Mouse (Mus musculus): ENCODE measurements at regions not wholly inside any gene's neighbourhood (a gene's known extent, or its start where the extent isn't known, plus 50 kb on each side); places are given as distances from the start of the nearest gene placed in this dataset.

GRCm38 (mm10) chr15:36399355-36400012 lies 608.1 kb downstream of the Zfp706 start:
- ATAC-seq (replicated peaks; ENCODE audit: low FRiP score, low read depth) (peak; percentile 77), DNase-seq (ENCODE audit: low spot score) (peak; percentile 88)
- Histone ChIP-seq H3K36me3 (ENCODE audit: insufficient read depth, low read length) (no peaks in the 10 kb centered on the region), H3K9ac (ENCODE audit: low read depth, low read length) (no peak overlapping the region), H3K4me3 (replicated peaks; ENCODE audit: low read depth, low read length) (no peak overlapping the region), H3K27ac (0 out of 2 replicates have a peak overlapping the region, but pooled peaks have one; percentile 1), H3K27me3 (ENCODE audit: insufficient read depth, low read length) (no peaks in the 10 kb centered on the region), H3K9me3 (replicated peaks; ENCODE audit: low read length) (no peaks in the 10 kb centered on the region), H3K4me1 (replicated peaks; ENCODE audit: insufficient read depth, low read length) (peaks cover 7% of the 10 kb centered on the region; the same call in 1 of the 2 replicates), H3K4me2 (ENCODE audit: low read length) (no peak overlapping the region)
- no peak for TF ChIP-seq CTCF (IDR thresholded peaks at IDR 0.05; ENCODE audit: low read depth)
- 22% methylated on average over 7 of the region's 7 CpGs for WGBS

- ATAC-seq (replicated peaks; ENCODE audit: low FRiP score, low read depth), result no peak
- no peak for TF ChIP-seq CTCF (IDR thresholded peaks at IDR 0.05; ENCODE audit: low read depth)
- Histone ChIP-seq H3K36me3 (ENCODE audit: insufficient read depth, low read length) (no peaks in the 10 kb centered on the region), H3K27ac (no peak overlapping the region), H3K9ac (ENCODE audit: low read depth, low read length) (no peak overlapping the region), H3K4me1 (replicated peaks; ENCODE audit: insufficient read depth, low read length) (0 out of 2 replicates have a peak, but pooled peaks cover 7% of the 10 kb centered on the region), H3K9me3 (replicated peaks; ENCODE audit: low read length) (no peaks in the 10 kb centered on the region), H3K4me2 (ENCODE audit: low read length) (no peak overlapping the region), H3K27me3 (ENCODE audit: insufficient read depth, low read length) (no peaks in the 10 kb centered on the region), H3K4me3 (replicated peaks; ENCODE audit: low read depth, low read length) (no peak overlapping the region)
- peak; percentile 54 for DNase-seq (ENCODE audit: low spot score)
- WGBS, result 64% methylated on average over 9 of the region's 9 CpGs
These were observed 609.2 kb downstream of the Zfp706 start for GRCm38 (mm10) chr15:36398099-36398982.

- H3K4me3 ChIP-seq (replicated peaks; ENCODE audit: low read depth, low read length), result no peak overlapping the region
- WGBS, result 92% methylated on average over 6 of the region's 6 CpGs
- no peaks in the 10 kb centered on the region for H3K27me3 ChIP-seq (ENCODE audit: insufficient read depth, low read length)
- H3K36me3 ChIP-seq (ENCODE audit: insufficient read depth, low read length), result no peaks in the 10 kb centered on the region
- TF ChIP-seq CTCF (IDR thresholded peaks at IDR 0.05; ENCODE audit: low read depth), result no peak
- ATAC-seq (replicated peaks; ENCODE audit: low FRiP score, low read depth), result no peak
- no peak for DNase-seq (ENCODE audit: low spot score)
- no peak overlapping the region for H3K4me2 ChIP-seq (ENCODE audit: low read length)
- H3K27ac ChIP-seq, result no peak overlapping the region
- no peaks in the 10 kb centered on the region for H3K9me3 ChIP-seq (replicated peaks; ENCODE audit: low read length)
- H3K4me1 ChIP-seq (replicated peaks; ENCODE audit: insufficient read depth, low read length), result 0 out of 2 replicates have a peak, but pooled peaks cover 7% of the 10 kb centered on the region
- H3K9ac ChIP-seq (ENCODE audit: low read depth, low read length), result no peak overlapping the region
These were observed 610.8 kb downstream of the Zfp706 start for GRCm38 (mm10) chr15:36396791-36397190.

GRCm38 (mm10) chr15:36396245-36396644 lies 611.3 kb downstream of the Zfp706 start:
- no peaks in the 10 kb centered on the region for H3K27me3 ChIP-seq (ENCODE audit: insufficient read depth, low read length)

GRCm38 (mm10) chr15:36395672-36396050 lies 611.9 kb downstream of the Zfp706 start:
- Histone ChIP-seq H3K9me3 (replicated peaks; ENCODE audit: low read length) (no peaks in the 10 kb centered on the region), H3K4me3 (replicated peaks; ENCODE audit: low read depth, low read length) (no peak overlapping the region), H3K4me1 (replicated peaks; ENCODE audit: insufficient read depth, low read length) (0 out of 2 replicates have a peak, but pooled peaks cover 7% of the 10 kb centered on the region), H3K27ac (no peak overlapping the region), H3K9ac (ENCODE audit: low read depth, low read length) (no peak overlapping the region), H3K36me3 (ENCODE audit: insufficient read depth, low read length) (no peaks in the 10 kb centered on the region), H3K27me3 (ENCODE audit: insufficient read depth, low read length) (no peaks in the 10 kb centered on the region), H3K4me2 (ENCODE audit: low read length) (no peak overlapping the region)
- WGBS, result 48% methylated on average over 4 of the region's 4 CpGs
- DNase-seq (ENCODE audit: low spot score) (no peak), ATAC-seq (replicated peaks; ENCODE audit: low FRiP score, low read depth) (no peak)
- TF ChIP-seq CTCF (IDR thresholded peaks at IDR 0.05; ENCODE audit: low read depth), result no peak

More at GRCm38 (mm10) chr15:36396245-36396644, 611.3 kb downstream of the Zfp706 start:
- Histone ChIP-seq H3K4me1 (replicated peaks; ENCODE audit: insufficient read depth, low read length) (0 out of 2 replicates have a peak, but pooled peaks cover 7% of the 10 kb centered on the region), H3K27ac (no peak overlapping the region), H3K4me3 (replicated peaks; ENCODE audit: low read depth, low read length) (no peak overlapping the region), H3K4me2 (ENCODE audit: low read length) (no peak overlapping the region), H3K9ac (ENCODE audit: low read depth, low read length) (no peak overlapping the region), H3K9me3 (replicated peaks; ENCODE audit: low read length) (no peaks in the 10 kb centered on the region), H3K36me3 (ENCODE audit: insufficient read depth, low read length) (no peaks in the 10 kb centered on the region)
- DNase-seq (ENCODE audit: low spot score) (no peak), ATAC-seq (replicated peaks; ENCODE audit: low FRiP score, low read depth) (no peak)
- no peak for TF ChIP-seq CTCF (IDR thresholded peaks at IDR 0.05; ENCODE audit: low read depth)
- WGBS, result 58% methylated on average over 2 of the region's 2 CpGs

GRCm38 (mm10) chr15:36394914-36395671 lies 612.5 kb downstream of the Zfp706 start:
- H3K4me1 ChIP-seq (replicated peaks; ENCODE audit: insufficient read depth, low read length), result 0 out of 2 replicates have a peak, but pooled peaks cover 7% of the 10 kb centered on the region
- DNase-seq (ENCODE audit: low spot score) (no peak), ATAC-seq (replicated peaks; ENCODE audit: low FRiP score, low read depth) (no peak)
- H3K27me3 ChIP-seq (ENCODE audit: insufficient read depth, low read length), result no peaks in the 10 kb centered on the region
- no peaks in the 10 kb centered on the region for H3K36me3 ChIP-seq (ENCODE audit: insufficient read depth, low read length)
- H3K4me3 ChIP-seq (replicated peaks; ENCODE audit: low read depth, low read length), result no peak overlapping the region
- TF ChIP-seq CTCF (IDR thresholded peaks at IDR 0.05; ENCODE audit: low read depth), result no peak
- no peak overlapping the region for H3K9ac ChIP-seq (ENCODE audit: low read depth, low read length)
- no peaks in the 10 kb centered on the region for H3K9me3 ChIP-seq (replicated peaks; ENCODE audit: low read length)
- H3K4me2 ChIP-seq (ENCODE audit: low read length), result no peak overlapping the region
- H3K27ac ChIP-seq, result no peak overlapping the region
- 76% methylated on average over 8 of the region's 8 CpGs for WGBS

Data from kidney, postnatal 0 days (tissue).